Mouse (Mus musculus) cerebellum, postnatal 25 days (tissue): ENCODE results near the gene Picalm.
"Not testable (repeated sequence)": the region's sequence is repeated elsewhere in the genome, so short reads cannot be mapped to it uniquely, and the experiment has no call there.

ENCODE experiments used
- DNase-seq, 2 experiments: peaks; one replicate each; pipeline ENCODE4 v3.0.0; 2021; ENCODE audit warnings: mixed read lengths in 2 of 2

The Picalm gene

DNA sequence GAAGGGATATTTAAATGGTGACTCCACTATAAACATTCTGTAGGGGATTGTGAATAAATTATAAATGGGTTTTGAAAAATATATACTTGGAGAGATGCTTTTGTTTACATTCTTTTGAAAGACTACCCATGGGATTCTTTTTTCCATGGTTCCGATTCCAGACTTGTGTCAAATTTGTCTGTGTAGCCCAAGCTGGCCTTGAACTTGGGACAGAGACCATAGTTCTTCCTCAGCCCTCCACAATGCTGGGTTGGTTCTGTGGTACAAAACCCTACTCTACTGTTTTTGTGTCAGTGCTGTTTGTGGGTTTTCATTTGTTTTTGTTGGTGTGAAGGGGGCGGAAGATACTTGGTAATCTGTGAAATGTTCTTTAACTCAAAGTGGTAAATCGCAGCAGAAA, 2.3 kb downstream of the Picalm start:
- no peak for DNase-seq

DNA sequence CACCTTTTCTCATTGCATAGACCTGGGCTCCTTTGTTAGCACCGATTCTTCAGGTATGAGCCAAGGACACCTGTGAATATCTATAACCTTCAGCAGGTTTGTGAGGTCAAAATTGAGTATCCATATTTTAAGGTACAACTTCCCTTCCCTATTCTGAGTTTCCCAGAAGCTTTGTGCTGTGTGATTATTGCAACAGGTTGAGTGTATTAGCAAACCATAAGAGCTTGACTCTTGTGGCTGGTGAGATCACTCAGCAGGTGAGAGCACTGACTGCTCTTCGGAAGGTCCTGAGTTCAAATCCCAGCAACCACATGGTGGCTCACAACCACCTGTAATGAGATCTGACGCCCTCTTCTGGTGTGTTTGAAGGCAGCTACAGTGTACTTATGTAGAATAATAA, 6.7 kb downstream of the Picalm start:
- DNase-seq: no peak

DNA sequence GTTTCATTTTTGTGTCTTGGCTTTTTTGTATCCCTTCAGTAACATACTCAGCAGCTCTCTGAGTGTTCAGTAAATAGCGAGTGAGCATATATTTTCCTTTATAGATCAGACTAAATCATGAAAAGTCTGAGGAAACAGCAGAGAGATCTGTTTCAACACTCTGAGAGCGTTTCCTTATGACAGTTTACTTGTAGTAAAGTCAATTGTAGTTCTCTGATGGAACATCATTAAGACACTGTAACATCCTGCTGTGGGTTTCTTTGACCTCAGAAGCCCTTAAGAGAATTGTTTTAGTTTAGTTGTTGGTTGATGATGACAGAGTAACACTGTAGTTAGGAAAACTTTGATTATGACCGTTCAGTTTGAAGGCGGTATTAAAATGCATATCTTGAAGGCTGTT, 8.3 kb downstream of the Picalm start:
- no peak for DNase-seq

DNA sequence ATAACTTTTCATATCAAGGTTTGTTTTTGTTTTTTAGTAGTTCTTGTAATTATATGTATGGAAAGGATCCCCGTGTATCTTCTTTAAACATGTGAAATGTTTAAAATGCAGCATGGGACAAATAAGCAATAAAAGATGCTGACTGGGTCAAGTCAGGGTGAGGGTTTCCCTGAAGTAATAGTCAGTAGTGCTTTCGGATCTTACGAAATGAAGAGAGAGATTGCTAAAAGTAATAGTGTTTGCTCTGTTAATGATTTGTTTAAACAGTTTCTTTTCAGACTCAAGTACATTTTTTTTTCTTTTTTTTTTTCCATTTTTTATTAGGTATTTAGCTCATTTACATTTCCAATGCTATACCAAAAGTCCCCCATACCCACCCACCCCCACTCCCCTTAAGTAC, 10.3 kb downstream of the Picalm start:
- DNase-seq: no peak

DNA sequence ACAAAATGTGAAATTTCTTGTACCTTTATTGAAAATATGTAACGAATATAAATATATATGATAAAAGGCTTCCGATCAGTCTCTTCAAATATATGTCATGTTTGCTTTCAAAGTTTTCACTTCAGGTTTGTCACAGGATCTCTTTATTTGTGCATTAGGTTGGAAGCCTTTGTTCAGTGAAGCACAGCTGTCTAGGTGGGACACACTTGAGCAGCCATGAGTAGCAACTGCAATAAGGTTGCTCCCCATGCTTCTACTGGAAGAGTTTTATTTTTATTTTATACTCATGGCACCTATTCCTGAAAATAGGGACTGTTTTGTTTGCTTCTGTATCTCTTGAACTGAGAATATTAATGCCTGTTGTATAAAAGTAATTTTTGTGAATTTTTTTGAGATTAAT, 14.3 kb downstream of the Picalm start:
- DNase-seq: no peak

DNA sequence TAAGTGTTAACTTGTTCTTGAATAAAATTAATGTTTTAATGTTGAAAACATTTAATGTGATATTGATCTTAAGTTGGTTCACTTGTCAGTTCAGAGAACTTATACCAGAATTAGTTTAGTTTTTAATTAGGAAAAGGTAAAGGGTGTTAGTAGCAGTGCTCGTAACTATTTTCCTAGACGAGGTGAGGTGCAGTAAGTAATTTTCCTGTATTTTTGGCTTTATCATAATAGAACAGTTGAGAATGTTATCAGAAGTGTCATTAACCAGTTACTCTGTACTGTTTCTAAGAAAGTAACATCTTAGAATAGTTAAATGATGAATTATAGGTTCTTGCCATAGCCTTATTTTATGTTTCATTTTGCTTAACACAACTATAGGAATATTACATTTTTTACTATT, 15.0 kb downstream of the Picalm start:
- DNase-seq: no peak

DNA sequence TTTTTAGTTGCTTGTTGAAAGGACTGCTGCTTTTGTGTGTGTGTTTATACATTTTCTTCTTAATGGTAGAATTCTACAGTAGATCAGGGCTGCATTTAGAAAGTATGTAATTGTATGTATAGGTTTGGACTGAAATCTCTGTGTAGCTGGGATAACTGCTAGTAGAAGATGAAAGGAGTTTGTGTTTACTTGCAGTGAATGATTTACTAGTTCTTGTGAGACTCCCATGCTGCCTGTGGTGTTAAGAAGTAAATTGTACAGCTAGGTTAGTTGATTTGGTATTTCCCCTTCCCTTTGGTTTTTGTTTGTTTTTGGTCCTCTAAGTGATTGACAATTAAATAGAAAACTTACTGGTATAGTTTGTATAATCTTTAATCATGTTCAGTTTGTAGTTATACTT, 15.4 kb downstream of the Picalm start:
- DNase-seq: no peak

DNA sequence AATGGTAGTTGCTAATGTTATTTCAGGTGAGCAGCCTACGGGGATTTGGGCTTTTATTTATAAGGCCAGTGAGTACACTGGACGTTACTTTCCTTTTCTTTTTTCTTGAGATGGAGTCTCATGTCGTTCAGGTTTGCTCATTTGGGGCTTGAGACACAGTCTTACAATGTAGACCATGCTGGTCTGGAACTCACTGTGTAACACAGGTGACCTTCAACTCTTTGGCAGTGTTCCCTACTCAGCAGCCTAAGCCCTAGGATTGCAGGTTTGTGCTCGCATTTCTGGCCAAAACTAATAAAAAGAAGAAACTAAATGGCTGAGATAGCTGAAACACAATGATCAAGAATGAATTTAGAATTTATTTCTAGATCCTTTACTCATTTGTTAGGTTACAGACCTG, 15.9 kb downstream of the Picalm start:
- peak in 1 of 2 experiments; percentile 45 for DNase-seq

DNA sequence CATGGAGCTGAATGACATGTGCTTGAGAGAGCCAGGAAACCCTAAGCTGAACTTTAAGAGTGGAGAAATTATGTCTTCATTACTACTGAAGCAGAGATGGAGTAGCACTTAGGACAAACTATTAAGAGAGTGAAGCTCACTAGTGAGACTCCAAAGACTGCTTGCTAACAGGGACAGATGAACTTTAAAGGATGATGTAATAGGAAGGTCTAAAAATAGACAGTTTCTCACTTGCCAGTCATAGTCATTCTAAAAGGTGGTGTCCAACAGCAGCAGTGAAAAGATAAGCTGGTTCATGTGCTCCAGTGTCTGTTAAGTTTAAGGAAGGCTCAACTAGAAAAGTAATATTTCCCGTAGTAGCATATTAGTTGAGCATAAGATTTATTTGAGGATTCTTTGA, 16.3 kb downstream of the Picalm start:
- DNase-seq: no peak

DNA sequence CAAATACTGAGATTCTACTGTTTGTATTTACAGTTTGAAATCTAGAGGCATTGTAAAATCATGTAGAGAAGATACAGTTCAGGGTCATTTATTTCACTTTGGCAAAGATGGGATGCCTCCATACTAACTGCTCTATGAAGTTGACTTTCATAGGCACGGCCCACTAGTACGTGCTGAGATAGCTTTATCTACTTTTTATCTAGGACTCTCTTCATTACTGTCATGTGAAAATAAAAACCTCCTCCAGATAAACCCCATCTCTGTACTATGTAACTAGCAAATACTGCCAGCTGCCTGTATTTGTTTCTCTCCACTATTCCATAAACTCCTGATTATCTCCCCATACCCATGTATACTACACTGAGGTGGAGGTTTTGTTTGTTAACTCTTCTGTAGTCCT, 18.0 kb downstream of the Picalm start:
- DNase-seq: no peak

DNA sequence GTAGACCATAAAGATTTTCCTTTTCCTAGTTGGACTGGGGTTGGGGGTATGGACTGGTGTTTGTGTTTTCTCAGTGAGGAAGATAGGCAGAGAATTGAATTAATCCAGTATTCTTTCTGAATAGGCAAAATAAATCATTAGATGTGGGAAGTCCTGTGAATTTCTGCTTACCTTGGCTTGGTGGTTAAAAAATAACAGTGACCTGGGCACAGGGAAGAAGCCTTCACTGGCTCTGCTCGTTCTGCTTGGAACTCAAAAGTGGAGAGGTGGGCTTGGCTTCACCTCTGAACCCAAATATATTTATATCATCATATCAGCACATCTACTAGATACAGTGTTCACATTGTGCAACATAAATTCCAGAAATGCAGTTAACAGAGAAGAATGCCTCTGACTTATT, 18.5 kb downstream of the Picalm start:
- no peak for DNase-seq

DNA sequence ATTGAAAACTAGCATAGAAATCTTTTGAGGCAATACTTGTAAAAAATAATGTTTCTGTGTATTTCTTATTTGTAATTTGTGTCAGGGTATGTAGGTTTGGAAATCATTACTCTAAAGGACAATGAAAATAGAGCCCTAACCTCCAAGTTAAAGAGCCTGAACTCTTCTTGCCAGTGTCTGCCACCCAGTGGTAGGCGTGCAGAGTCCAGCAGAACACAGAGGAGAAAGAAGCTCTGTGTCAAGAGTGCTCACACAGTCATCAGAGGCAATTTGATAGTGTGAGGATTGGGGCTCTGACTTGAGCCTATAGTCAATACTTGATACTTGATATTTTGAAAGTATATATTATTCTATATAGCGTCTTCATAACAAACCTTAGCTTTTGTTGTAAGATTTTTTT, 20.3 kb downstream of the Picalm start:
- peak; percentile 67 to 83 for DNase-seq

DNA sequence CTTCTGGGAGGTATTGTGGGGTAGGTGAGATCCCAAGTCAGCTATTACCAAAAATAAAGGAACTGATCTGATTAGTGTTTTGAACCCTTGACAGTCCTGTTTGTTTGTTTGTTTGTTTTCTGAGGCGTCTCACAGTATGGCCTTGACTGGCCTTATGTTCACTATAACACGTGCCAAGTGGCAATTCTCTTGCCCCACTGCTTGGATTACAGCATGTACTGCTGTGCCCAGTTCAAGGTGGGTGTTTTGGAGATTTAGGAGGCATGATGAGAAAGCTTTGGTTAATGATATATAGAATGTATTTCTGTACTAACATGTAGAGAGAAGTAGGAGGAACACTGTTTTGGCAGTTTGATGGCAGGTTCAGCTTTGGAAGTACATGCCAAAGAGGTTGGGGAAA, 28.0 kb downstream of the Picalm start:
- DNase-seq: peak in 1 of 2 experiments; percentile 31

DNA sequence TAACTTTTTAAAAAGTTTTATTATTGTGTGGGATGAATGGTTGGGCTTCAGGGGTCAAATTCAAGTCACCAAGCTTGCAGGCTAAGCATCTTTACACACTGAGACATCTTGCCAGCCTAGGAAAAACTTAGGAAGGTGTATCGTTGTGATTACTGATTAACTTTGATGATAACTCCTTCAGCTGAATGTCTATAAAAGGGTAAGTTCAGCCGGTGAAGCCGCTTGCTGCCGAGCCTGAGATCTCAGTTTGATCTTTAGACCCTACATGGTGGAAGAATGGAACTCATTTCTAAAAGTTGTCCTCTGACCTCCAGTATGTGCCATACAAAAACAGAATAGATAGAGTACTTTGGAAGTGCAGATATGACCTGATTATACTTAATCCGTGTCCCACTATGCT, 30.6 kb downstream of the Picalm start:
- no peak for DNase-seq

DNA sequence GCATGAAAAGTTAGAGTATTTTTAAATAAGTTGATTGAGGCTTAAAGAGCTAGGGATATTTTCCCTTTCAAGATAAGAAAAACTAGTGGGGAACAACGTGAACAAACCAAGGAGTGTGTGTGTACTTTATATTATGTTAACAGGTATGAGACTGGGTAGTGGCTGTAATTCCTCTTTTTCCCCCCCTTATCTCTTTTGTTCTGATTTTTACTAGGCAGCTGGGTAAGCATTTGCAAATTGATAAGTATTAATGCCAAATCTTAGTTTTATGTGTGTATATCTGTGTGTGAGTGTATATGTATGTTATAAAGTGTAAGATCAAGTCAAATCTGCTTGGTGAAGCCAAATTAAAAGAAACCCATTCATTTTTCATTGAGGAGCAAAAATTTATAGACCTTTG, 34.3 kb downstream of the Picalm start:
- DNase-seq: no peak

DNA sequence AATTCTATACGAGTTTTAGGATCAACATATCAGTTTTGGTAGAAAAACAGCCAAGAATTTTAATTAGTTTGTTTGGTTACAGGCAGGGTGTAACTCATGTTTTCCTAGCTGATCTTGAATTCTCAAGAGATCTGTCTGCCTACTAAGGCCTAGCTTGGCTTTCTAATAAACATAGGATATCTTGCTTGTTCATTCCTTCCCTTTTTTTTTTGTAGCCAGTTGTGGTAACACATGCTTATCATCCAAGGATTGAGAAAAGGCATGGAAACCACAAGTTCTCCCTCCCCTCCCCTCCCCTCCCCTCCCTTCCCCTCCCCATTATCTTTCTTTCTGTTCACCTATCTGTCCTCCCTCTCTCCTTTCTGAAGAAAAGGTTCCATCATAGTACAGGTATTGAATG, 36.0 kb downstream of the Picalm start:
- DNase-seq: no peak

DNA sequence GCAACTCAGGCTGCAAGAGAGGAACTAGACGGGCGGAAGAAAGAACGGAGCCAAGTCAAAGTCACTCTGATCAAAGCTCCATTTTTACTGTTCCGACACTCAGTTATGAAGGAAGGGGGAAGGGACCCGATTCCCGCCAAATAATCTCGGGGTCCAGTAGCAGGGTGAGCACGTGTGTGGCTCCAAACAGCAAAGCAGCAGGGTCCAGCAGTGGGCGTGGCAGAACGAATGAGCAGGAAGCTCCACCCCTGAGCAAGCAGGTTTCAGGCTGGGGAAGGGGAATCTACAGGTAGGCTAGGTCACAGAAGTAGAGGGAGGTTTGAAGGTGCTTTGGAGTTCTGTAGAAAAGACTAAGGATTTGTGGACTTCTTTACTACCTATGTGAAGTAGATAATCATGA, 37.8 kb downstream of the Picalm start:
- DNase-seq: not testable (repeated sequence)

DNA sequence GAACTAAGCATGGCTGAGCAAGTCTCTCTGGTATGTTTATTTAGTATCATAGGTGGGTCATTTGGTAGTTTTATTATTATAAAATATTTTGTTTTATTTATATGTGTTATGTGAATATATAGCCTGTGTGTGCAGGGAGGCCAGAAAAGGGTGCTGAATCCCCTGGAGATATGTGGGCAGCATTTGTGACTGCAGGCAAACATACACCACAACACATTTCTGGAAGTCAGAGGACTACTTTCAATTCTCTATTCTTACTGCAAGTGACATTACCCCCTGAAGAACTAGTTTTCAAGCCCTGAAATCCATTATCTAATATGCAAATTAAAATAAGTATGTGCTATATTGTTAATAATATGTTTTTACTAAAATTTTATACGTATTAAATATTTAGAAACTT, 43.8 kb downstream of the Picalm start:
- DNase-seq: no peak

DNA sequence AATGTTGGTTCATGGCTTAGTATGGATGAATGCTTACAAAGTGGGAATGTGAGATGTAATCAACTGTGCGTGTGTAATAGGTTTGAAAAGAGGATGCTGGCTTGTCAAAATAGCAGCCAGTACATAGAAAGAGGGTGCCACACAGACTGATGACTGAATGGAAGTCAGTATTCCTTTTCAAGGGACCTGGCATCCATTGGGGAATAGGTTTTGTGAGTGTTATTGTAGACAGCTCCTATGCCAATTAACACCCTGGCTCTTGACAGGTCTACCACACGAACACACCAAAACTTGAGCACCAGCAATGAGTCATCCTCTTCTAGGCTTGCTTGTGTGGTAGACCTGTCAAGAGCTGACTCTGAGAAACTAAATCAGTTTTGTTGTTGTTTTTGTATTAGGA, 45.6 kb downstream of the Picalm start:
- no peak for DNase-seq

DNA sequence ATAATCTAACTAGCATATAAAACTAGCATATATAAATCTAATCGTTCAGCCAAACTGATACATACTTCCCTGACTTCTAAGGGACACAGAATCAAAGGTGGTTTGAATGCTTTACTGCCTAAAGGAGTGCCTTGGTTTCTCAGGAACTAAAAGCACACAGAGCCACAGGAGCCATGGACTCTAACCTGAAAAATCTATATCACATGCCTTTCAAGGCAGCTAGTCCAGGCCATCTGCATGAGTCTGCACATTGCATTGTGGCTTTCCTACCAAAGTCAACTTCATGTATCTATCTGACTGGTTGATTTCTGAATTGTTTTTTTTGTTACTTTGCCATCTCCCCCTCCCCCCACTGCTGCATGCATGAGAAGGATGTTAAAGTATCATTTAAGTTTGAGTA, 50.6 kb downstream of the Picalm start:
- DNase-seq: no peak

DNA sequence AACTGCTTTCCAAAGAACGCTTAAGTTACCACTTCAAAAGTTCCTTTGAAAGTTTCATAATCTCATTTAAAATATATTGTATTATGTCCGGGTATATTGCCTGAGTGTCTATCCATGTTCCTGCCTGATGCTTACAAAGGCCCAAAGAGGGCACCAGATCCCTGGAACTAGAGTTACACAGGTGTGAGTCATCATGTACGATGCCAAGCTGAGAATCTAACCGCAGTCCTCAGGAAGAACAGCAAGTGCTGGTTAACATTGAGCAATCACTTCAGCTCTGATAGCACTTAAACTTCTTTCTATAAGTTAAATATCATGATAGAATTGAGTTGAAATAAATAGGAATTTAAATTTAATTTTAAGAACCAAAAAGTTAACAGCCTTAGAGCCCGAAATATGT, 70.2 kb downstream of the Picalm start:
- no peak for DNase-seq

DNA sequence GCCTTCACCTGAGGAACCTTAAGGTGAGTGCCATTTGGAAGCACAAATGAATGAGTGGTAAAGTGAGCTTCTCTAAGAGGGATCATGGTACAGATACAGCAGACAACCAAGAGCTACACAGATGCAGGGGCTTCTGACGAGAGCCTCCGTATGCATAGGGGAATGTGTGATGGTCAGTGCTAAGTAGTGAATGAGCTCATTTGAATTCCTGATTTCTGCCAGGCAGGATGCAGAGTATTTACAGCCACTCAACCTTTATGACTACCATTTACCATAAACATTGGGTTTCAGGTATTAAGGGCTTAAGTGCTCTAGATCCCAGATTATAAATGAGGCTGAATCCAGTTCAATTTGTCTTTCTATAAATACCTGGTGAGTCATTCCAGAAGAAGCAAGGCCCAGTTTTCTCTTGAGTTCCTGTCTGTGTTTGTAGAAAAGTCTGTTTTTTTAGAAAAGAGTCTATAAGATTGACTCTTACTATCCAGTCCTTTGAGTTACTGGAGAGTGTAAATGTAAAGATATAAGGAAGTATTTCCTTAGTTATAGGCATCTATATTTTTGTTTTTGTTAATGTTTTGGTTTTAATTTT, 72.0 kb downstream of the Picalm start:
- no peak for DNase-seq

DNA sequence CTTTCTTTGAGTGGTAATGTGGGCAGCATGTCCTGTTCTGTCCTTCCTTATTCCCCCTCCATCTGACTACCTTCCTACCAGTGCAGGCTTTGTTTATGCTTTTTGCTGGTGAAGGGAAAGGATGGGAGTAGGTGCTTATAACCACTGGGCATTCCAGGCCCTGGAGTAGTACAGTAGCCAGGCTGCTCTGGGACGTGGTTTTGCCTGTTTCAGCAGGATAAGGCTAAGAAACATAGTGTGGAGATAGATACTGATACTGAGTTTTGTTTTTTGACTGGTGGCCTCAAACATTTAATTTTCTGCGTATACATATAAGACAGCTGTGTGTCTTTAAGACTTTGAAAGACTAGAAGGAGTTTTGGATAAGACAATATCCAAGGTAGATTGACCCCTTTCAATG, 73.9 kb downstream of the Picalm start:
- DNase-seq: no peak

DNA sequence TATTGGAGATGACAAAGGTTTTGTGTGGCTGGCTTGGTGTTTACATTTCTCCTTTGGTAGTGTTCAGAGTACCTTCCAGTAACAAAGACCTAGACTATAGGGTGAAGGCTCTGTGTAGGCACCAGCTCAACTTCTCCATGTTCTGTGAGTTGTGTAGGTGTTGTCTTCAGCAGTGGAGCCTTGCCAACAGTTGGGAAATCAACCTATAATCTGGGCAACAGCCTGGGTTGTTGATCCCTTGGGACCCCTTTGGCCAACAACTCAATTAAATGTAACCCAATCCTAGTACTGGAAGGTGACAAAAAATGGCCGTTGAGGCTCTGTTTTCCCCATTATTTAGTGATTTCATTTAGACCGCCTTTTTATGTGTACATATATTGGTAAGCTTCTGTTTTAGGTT, 80.1 kb downstream of the Picalm start:
- DNase-seq: no peak

DNA sequence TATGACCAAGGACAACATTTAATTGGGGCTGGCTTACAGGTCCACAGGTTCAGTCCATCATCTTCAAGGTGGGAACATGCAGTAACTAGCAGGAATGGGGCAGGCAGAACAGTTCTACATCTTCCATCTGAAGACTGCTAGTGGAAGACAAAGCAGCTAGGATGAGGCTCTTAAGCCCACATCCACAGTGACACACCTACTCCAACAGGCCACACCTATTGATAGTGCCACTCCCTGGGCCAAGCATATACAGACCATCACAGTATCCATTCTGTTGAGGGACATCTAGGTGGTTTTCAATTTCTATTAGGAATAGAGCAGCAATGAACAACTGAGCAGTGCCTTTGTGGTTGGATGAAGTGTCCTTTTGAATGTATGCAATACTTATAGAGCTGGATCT, 80.9 kb downstream of the Picalm start:
- no peak for DNase-seq

DNA sequence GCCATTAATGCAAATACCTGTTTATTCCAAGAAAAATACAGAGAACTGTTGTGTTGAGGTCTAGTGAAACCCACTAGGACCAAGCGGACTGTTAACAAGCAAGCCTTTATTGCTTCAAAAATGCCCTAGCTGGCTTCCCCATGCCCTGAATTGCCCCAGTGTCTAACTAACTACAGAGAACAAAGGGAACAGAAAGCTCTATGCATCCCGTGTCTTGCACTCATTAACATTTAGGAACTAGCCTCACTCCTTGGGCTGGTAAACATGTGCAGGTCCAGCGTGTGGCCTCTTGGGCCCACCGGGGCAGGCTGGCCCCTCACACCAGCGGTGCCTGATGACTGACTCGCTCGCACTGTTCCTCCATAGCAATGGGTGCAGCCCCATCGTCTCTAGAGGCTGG, 86.5 kb downstream of the Picalm start:
- no peak for DNase-seq
